Mouse (Mus musculus) liver, adult 2 months (tissue): ENCODE measurements around the gene Evpl.

ENCODE experiments used
- CTCF ChIP-seq: fragments of 200-500 bp; IDR thresholded peaks from 2 replicates; pipeline ENCODE4 v1.5.1; 2011; ENCODE audit warnings: low read depth, low read length, control low read depth
- POLR2A ChIP-seq: fragments of 200-500 bp; IDR thresholded peaks from 2 replicates; pipeline ENCODE4 v1.6.1; 2011; ENCODE audit warnings: low read length, control low read depth; ENCODE audit not compliant: insufficient read depth; ENCODE audit errors: extremely low read depth

GRCm38 (mm10) chr11:116171959-116172358 is 65.9 kb downstream of the Evpl start:
- TF ChIP-seq POLR2A: no peak
- no peak for TF ChIP-seq CTCF
